Mouse (Mus musculus) 3T3-L1 (cell line): Measurements from ENCODE around the gene Myh10.
"Not testable (repeated sequence)": the region's sequence is repeated elsewhere in the genome, so short reads cannot be mapped to it uniquely, and the experiment has no call there.

Experiments used
- DNase-seq: peaks from one replicate; pipeline ENCODE4 v3.0.0-alpha.2; 2015; ENCODE audit warnings: low read depth, low spot score

Gene Myh10

GRCm38 (mm10) chr11:68790720-68791119, 99.4 kb downstream of the Myh10 start:
- no peak for DNase-seq

GRCm38 (mm10) chr11:68791794-68792193, 100.4 kb downstream of the Myh10 start:
- no peak for DNase-seq

DNA sequence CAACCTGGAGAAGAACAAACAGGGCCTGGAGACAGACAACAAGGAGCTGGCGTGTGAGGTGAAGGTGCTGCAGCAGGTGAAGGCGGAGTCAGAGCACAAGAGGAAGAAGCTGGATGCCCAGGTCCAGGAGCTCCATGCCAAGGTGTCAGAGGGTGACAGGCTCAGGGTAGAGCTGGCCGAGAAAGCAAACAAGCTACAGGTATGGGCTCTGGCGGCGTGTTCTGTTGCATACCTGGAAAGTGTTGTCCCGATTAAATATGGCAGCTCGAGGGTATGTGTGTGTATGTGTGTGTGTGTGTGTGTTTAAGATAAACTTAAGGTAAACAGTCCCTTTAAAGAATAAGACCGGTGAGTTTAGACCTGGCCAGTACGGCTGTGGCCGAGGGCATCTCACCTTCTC, 106.9 kb downstream of the Myh10 start:
- no peak for DNase-seq

DNA sequence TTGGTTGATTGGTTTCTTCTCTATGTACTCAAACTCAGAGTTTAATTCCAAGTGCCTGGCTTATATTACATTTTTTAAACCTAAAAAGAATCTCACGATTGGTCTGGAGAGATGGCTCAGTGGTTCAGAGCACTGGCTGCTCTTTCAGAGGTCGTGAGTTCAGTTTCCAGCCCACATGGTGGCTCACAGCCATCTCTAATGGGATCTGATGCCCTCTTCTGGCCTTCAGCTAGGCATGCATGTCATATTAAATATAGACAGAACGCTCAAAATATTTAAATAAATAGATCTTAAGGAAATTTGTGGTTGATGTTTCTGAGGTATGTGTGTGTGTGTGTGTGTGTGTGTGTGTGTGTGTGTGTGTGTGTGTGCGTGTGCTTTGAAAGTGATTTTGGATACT, 113.8 kb downstream of the Myh10 start:
- peak; percentile 64 for DNase-seq

DNA sequence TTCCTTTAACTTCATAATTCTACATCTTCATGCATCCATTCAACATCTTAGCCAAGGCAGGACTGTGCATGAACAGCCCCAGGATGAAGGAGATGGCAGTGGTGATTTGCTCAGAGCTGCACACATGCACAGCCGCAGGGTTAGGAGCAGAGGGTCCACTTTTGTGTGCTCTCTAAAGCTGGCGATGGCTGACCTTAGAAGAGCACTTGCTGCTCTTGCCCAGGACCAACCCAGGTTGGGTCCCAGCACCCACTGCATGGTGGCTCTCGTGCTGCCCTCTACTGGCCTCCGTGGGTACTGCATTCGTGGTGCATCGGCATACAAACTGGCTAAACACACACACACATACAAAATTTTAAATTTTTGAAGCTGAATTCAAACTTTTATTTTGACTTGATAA, 116.4 kb downstream of the Myh10 start:
- peak; percentile 73 for DNase-seq

- DNase-seq: no peak
Observed at GRCm38 (mm10) chr11:68811881-68812577, 120.7 kb downstream of the Myh10 start.

GRCm38 (mm10) chr11:68818416-68818815, 127.1 kb downstream of the Myh10 start:
- no peak for DNase-seq

DNA sequence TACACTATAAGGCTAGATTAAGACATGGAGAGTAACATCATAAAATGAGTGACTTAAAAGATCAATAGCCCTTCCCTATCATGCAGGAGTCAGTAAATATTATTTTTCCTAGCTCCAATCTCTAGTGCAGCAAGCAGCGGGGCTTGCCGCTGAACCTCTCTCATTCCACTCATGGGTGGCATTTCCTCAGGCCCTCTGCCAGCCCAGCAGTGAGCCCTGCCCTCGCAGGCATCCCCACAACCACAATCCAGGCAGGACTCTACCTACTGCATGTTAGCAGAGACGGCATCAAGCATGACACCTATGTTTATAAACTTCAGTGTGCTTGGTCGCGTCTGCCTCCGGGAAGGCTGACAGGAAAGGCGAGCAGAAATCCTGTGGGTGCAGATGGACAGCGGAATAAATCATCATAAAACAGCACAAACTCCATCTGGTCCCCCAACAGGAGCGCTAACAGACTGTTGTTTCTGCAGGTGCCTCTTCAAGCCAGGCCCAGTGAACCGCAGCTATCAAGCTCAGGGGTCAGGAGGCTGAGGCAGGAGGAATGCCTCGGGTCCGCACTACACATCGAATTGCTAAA, 128.0 kb downstream of the Myh10 start:
- DNase-seq: no peak

DNA sequence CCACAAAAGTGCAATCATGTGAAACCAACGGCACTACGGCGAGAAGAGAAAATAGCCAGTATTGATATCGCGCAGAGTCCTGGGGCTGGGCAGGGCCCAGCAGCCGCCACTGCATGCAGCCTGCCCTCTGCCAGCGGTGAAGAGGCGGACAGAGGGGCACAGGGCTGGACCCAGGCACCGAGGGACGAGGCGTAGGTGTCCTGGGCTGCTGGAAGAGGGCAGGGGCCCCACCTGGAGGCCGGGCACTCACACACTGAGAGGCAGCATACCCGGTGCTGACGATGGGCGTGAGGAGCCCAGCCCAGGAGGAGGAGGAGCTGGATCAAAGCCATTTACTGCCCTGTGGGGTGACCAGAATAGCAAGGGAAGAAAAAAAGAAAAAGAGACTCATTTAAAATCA, 131.0 kb downstream of the Myh10 start:
- no peak for DNase-seq

DNA sequence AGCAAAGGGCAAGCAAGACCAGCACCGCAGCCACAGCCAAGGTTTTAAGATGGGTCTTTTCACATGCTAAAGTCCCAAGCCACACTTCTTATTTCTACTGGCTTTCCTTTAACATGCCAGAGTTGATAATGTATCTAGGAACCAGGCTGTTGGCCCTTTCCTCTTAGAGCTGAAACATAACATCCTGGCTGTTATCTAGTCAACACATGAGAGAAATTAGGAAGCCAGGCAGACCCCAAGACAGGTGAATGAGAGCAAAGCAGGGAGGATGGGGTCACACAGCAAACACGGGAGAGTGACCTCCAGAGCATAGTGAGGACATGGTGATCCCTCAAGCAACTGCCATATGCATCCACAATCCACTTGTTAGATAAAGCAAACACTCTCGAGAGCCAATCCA, 135.4 kb downstream of the Myh10 start:
- no peak for DNase-seq

DNA sequence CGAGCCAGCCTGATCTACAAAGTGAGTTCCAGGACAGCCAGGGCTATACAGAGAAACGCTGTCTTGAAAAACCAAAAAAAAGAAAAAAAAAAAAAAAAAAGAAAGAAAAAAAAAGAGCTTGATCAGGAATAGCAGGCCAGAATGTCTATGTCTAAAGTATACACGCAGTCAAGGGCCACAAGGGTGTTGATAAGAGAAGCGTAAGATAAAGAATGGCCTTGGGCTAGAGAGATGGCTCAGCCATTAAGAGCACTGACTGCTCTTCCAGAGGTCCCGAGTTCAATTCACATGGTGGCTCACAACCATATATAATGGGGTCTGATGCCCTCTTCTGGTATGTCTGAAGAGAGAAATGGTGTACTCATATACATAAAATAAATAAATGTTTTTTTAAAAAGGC, 140.2 kb downstream of the Myh10 start:
- not testable (repeated sequence) for DNase-seq

DNA sequence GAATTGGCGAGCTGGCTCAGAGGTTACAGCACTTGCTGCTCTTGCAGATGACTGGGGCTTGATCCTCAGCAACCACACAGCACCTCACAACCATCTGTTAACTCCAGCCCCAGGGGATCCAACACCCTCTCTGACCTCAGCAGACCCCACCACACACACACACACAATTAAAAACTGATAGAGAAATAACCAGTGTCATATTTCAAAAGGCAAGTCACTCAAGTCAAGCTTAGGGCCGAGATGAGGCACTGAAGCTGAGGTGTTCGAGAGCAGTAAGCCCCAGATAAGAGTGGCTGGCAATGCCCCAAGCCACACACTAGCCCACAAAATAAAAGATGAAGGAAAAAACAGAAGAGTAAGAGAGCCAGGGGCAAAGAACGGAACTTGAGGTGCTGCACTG, 141.4 kb downstream of the Myh10 start:
- DNase-seq: no peak

GRCm38 (mm10) chr11:68833593-68833992, 142.2 kb downstream of the Myh10 start:
- DNase-seq: no peak

DNA sequence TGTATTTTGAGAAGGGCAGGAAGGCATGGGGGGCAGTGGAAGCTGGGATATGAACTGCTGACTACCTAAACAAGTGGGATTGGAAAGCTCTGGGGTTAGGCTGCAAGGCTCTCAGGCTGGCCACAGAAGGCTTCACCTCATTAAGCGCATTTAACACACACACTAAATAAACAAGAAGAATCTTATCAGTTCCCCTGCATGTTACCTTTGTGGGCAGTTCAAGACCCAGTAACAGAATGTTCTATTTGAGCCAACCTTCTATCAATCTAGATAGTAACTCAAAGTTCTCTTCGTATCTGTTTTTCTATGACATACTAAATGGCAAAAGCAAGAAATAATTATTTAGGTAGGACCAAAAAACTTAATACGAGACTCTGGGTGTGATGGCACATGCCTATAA, 143.7 kb downstream of the Myh10 start:
- DNase-seq: no peak

DNA sequence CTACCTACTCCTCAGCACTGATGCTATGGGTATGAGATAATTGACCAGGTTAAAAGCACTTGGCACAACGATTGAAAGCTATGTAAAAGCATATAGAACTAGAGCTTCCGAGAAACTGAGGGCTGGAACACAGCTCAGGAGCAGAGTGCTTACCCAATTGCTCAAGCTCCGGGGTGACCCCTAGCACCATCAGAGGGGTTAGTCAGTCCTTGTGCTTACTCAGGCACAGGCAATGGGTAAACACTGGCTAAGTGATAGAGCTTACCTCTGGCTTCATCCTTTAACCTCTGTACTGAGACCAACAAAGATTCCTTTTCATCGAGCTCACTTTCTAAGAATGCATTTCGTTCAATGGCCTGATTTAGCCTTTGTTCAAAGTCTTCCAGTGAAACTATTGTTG, 148.2 kb downstream of the Myh10 start:
- no peak for DNase-seq

GRCm38 (mm10) chr11:68850862-68851261, 159.5 kb downstream of the Myh10 start:
- no peak for DNase-seq

- no peak for DNase-seq
Observed at GRCm38 (mm10) chr11:68851644-68852485, 160.5 kb downstream of the Myh10 start.

DNA sequence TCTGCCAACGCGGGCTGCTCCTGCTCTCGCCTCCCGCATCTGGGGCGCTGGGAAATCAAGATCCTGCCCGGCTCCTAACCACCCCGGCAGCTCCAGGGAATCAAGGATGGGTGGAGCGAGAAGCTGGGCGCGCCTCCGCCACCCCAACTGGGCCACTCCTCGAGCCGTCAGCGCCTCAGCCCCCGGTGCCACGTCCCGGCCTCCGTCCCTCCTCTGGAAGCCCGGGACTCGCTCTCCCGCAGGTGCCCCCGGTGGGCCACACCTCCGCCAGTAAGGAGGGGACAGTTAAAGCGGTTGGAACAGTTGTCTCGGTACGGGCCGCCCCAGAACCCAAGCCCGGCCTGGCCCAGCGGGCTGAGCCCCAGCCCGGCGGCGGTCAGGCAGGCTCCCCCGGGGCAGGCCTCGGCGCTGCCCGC, 161.1 kb downstream of the Myh10 start:
- peak; percentile 81 for DNase-seq

DNA sequence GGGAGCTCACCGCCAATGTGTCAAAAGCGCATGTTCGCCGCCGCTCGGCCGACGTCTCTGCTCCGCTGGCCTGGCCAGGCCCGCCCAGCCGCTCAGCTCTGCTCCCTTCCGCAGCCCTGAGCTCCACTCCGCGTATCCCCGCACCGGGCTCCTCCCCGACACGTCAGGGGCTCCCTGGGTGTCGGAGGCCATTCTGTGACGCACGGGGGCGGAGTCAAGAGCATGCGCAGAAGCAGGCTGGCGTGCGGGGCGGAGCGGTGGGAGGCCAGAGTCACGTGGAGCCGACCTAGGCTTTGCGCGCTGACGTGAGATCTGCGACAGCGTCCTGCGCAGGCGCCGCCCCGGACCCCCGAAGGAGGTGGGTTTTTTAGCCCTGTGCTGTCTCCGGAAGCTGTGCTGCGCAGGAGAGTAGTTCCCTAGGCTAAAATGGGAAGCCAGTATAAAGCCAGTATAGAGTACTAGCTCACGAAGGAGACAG, 161.6 kb downstream of the Myh10 start:
- DNase-seq: peak; percentile 98

DNA sequence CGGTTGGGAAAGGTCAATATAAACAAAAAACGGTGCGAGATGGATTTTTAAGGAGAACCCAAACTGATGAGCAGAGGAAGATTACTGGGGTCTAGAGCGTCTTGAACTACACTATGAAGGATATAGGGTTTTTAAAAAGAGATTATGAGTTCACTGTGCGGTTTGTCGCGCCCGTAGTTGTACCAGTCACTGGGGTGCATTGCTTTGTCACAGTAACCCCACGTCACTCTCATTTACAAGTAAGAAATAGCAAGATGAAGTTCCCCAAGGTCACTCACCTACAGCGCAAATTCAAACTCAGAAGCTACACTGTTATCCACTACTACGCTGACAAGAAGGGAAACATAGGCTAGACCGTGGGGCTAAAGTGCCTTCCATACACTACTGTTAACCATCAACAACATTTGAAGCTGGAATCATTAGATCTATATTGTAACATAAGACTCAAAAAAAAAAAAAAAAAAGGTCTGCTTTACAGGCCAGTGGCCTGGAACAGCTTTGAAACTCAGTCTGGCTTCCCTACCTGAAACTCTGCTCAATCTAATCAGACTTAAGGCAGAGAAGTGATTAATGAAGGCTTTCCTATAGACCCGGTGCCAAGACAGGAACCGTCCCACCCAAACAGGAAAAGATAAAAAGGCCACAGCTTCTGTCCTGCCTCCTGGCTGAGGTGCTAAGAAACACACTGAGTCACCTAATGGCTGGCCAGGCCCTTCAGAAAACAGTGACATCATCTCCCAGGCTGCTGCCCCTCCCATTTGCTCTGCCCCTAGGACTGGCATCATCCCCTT, 162.4 kb downstream of the Myh10 start:
- peak; percentile 83 for DNase-seq

DNA sequence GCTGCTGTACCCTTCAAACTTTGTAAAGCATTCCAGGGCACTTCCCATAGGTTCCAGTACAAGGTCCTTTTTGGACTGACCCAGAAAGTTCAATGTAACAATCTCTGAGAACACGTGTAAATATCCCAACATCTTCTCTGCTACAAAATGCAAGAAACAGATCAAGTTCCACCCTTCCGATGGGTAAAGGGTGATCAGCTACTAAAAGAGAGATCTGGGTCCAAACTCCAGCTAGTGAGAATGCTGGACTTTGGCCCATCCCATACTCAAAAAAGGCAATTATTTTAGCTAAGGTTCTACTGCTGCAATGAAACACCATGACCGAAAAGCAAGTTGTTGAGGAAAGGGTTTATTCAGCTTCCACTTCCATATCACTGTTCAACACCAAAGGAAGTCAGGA, 163.3 kb downstream of the Myh10 start:
- no peak for DNase-seq

DNA sequence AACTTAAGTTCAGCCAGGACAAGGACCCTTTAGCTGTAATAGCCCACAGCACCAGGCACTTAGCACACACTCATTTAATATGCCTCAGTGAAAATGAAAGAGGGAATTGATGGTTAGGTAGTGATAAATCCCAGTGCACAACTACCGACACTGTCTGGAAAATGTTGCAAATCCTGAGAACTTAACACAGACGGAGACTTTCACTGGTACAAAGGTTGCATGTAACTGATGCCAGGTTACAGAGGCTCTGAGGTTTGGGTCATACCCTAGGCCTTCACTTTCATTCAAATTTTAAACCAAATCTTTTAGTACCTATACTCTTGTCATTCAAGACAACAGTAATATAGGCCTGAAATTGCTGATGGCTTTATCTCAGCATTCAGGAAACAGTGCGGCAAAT, 166.0 kb downstream of the Myh10 start:
- no peak for DNase-seq
